Comparison of ENCODE assay signal across 9 mouse cellular contexts in genomic region chr6:120970939-120971796, GRCm38 (mm10). TPM values are rescaled to one million over a fixed set of nuclear protein-coding genes. Genes with fewer than 3 reads are reported as not detected.
DNase-seq lines count a peak whose midpoint lies in the region; ATAC-seq and TF ChIP-seq lines count a peak whose summit lies in the region.
"Had no signal": no experiment of that assay in that cellular context is flagged by ENCODE, and none has a peak within 500 bp of the region (broad histone marks: within the 10 kb centered on the region; RNA-seq: fewer than 3 reads in every experiment).

No protein-coding gene starts in this region.

- no peak overlapping the region for H3K27ac ChIP-seq in kidney, embryonic 14.5 days (ENCODE audit: low read depth, low read length)
- H3K27ac ChIP-seq in MEL (ENCODE audit: control insufficient read depth, low read depth, low read length), result no peak overlapping the region
- H3K27ac ChIP-seq in forebrain, embryonic 12.5 days, result no peak overlapping the region
- H3K27ac ChIP-seq in limb, embryonic 13.5 days, result no peak overlapping the region
- H3K27ac ChIP-seq in left cerebral cortex, adult 2 months, result no peak overlapping the region
- H3K27ac ChIP-seq: kidney, postnatal 0 days had no signal

- H3K36me3 ChIP-seq in kidney, embryonic 14.5 days (ENCODE audit: control insufficient read depth, insufficient read depth, low read length), result peaks cover 15% of the 10 kb centered on the region; the same call in 1 of the 2 replicates
- H3K36me3 ChIP-seq in MEL (ENCODE audit: control insufficient read depth in 1 of 2, insufficient read depth in 2 of 2, low read length in 2 of 2), result no peaks in the 10 kb centered on the region; a peak in 1 of 4 replicates
- peaks cover 25% of the 10 kb centered on the region for H3K36me3 ChIP-seq in forebrain, embryonic 12.5 days (replicated peaks)
- peaks cover 28% of the 10 kb centered on the region; the same call in 1 of the 2 replicates for H3K36me3 ChIP-seq in limb, embryonic 13.5 days

- 65% methylated on average over 8 of the region's 8 CpGs for WGBS in kidney, embryonic 14.5 days
- WGBS in forebrain, embryonic 12.5 days, result 67% methylated on average over 8 of the region's 8 CpGs
- 65% methylated on average over 8 of the region's 8 CpGs for WGBS in limb, embryonic 13.5 days

- H3K27me3 ChIP-seq in kidney, embryonic 14.5 days (ENCODE audit: control insufficient read depth, insufficient read depth, low read length), result no peaks in the 10 kb centered on the region
- H3K27me3 ChIP-seq in MEL (ENCODE audit: control insufficient read depth in 1 of 2, insufficient read depth in 2 of 2, low read length in 2 of 2), result no peaks in the 10 kb centered on the region
- H3K27me3 ChIP-seq in forebrain, embryonic 12.5 days, result no peaks in the 10 kb centered on the region
- no peaks in the 10 kb centered on the region for H3K27me3 ChIP-seq in limb, embryonic 13.5 days

- 0 out of 2 replicates have a peak, but pooled peaks have one; percentile 20 for ATAC-seq in kidney, embryonic 14.5 days (ENCODE audit: low FRiP score, low TSS enrichment)
- ATAC-seq in forebrain, embryonic 12.5 days (ENCODE audit: low FRiP score), result 0 out of 2 replicates have a peak, but pooled peaks have one; percentile 20
- ATAC-seq in limb, embryonic 13.5 days (ENCODE audit: low FRiP score, low read depth), result peak; percentile 32; the same call in 1 of the 2 replicates

- no peak for TF ChIP-seq EP300 in MEL (IDR thresholded peaks at IDR 0.05; ENCODE audit: low read depth in 1 of 2, low read length in 2 of 2)

- no peak overlapping the region for H3K4me3 ChIP-seq in kidney, embryonic 14.5 days (ENCODE audit: low read length)
- H3K4me3 ChIP-seq in MEL (ENCODE audit: control insufficient read depth in 1 of 2, insufficient read depth in 1 of 2, low read depth in 2 of 2, low read length in 2 of 2), result no peak overlapping the region
- no peak overlapping the region for H3K4me3 ChIP-seq in forebrain, embryonic 12.5 days (replicated peaks)
- no peak overlapping the region for H3K4me3 ChIP-seq in limb, embryonic 13.5 days
- no peak overlapping the region for H3K4me3 ChIP-seq in left cerebral cortex, adult 2 months

- H3K9me3 ChIP-seq in kidney, embryonic 14.5 days (ENCODE audit: control insufficient read depth, low read length), result no peaks in the 10 kb centered on the region
- no peaks in the 10 kb centered on the region for H3K9me3 ChIP-seq in MEL (replicated peaks; ENCODE audit: insufficient read depth, low read length)
- no peaks in the 10 kb centered on the region for H3K9me3 ChIP-seq in forebrain, embryonic 12.5 days
- H3K9me3 ChIP-seq in limb, embryonic 13.5 days, result no peaks in the 10 kb centered on the region

- TF ChIP-seq CTCF in MEL (IDR thresholded peaks at IDR 0.05 in 2 of 3, conservative IDR thresholded peaks at IDR 0.05 in 1 of 3; ENCODE audit: control insufficient read depth in 1 of 3, insufficient read depth in 1 of 3, low read depth in 2 of 3, low read length in 3 of 3, poor library complexity in 1 of 3, severe bottlenecking in 1 of 3), result no peak
- TF ChIP-seq CTCF in left cerebral cortex, adult 2 months (IDR thresholded peaks at IDR 0.05), result no peak

- H3K4me2 ChIP-seq in kidney, embryonic 14.5 days (replicated peaks; ENCODE audit: low read depth, low read length), result no peak overlapping the region
- H3K4me2 ChIP-seq in forebrain, embryonic 12.5 days, result no peak overlapping the region
- no peak overlapping the region for H3K4me2 ChIP-seq in limb, embryonic 13.5 days (replicated peaks)

- TF ChIP-seq RAD21 in MEL (IDR thresholded peaks at IDR 0.05; ENCODE audit: low read depth, low read length), result no peak

- no peaks in the 10 kb centered on the region for H3K4me1 ChIP-seq in kidney, embryonic 14.5 days (ENCODE audit: control insufficient read depth, insufficient read depth, low read length)
- no peaks in the 10 kb centered on the region for H3K4me1 ChIP-seq in MEL (ENCODE audit: control insufficient read depth in 1 of 2, insufficient read depth in 2 of 2, low read length in 2 of 2)
- no peaks in the 10 kb centered on the region for H3K4me1 ChIP-seq in forebrain, embryonic 12.5 days
- H3K4me1 ChIP-seq in limb, embryonic 13.5 days, result no peaks in the 10 kb centered on the region

- no peak for DNase-seq in kidney, postnatal 25 days
- DNase-seq in MEL (ENCODE audit: low read depth, low spot score), result no peak
- no peak for DNase-seq in left cerebral cortex, adult 2 months (ENCODE audit: extremely low spot score in 1 of 2, low spot score in 2 of 2)
- no peak for DNase-seq in right cerebral cortex, adult 2 months (ENCODE audit: low spot score in 2 of 2)
- no peak for DNase-seq in spleen, postnatal 4 days (ENCODE audit: low spot score in 2 of 2)

- no peaks in the 10 kb centered on the region for H3K79me2 ChIP-seq in MEL (ENCODE audit: control insufficient read depth, insufficient read depth, low read length, poor library complexity)

- no peak for TF ChIP-seq POLR2A in MEL (IDR thresholded peaks at IDR 0.05; ENCODE audit: control insufficient read depth in 1 of 2, insufficient read depth in 1 of 2, low read depth in 1 of 2, low read length in 2 of 2, poor library complexity in 1 of 2)

- intact Hi-C loops in left cerebral cortex, adult 2 months (cut with DNase I), result loop anchor here (2.0 to 5.0 kb wide), 3 partner anchors 41 to 208 kb away; partner anchors contain the start of gene Mical3

- no peak overlapping the region for H3K9ac ChIP-seq in kidney, embryonic 14.5 days (ENCODE audit: low read depth, low read length)
- no peak overlapping the region for H3K9ac ChIP-seq in MEL (ENCODE audit: control insufficient read depth, low read depth, low read length, poor library complexity, severe bottlenecking)
- H3K9ac ChIP-seq in forebrain, embryonic 12.5 days, result no peak overlapping the region
- no peak overlapping the region for H3K9ac ChIP-seq in limb, embryonic 13.5 days

TF ChIP-seq in MEL, 35 proteins besides CTCF, POLR2A, EP300 and RAD21:
- TF ChIP-seq ZNF384 (IDR thresholded peaks at IDR 0.05; ENCODE audit: low read depth, low read length) (no peak), POLR2AphosphoS5 (IDR thresholded peaks at IDR 0.05; ENCODE audit: borderline replicate concordance, low read depth, low read length) (peak; percentile 71; the same call in 1 of the 2 replicates)

RNA-seq across cellular contexts. Expression of gene Bid, which starts 54.5 kb away (rescaled TPM):
- polyA plus RNA-seq in kidney, embryonic 14.5 days (2014; fragmentation: Nextera tagmentation; extraction: Ambion mirVana), result 19.6 and 25.1 TPM in 2 replicates
- 27.5 and 28.2 TPM in 2 replicates for total RNA-seq in MEL (2012; rRNA removed)
- polyA plus RNA-seq in MEL (2012; ENCODE audit: insufficient read depth in 1 of 2, insufficient read length in 2 of 2, low read depth in 1 of 2, low replicate concordance in 2 of 2, missing spikeins in 1 of 2), result 10 to 100 TPM in 1 of 2 experiments, not detected in 1; 50.2 TPM
- 15.3 and 15.6 TPM in 2 replicates for polyA plus RNA-seq in forebrain, embryonic 12.5 days (2016; fragmentation: Nextera tagmentation; extraction: Ambion mirVana)
- 16.2 and 17.1 TPM in 2 replicates for polyA plus RNA-seq in limb, embryonic 13.5 days (2015; fragmentation: Nextera tagmentation; extraction: Ambion mirVana)
- 1 to 10 TPM; 9.0 to 9.8 TPM for total RNA-seq in left cerebral cortex, adult 2 months (2021)
